Mouse (Mus musculus): ENCODE data around the gene Klf11. TPM values are rescaled to one million over a fixed set of nuclear protein-coding genes. Genes with fewer than 3 reads are reported as not detected.
"Not testable (repeated sequence)": the region's sequence is repeated elsewhere in the genome, so short reads cannot be mapped to it uniquely, and the experiment has no call there.

The Klf11 gene
- polyA plus RNA-seq, 1 experiment = not detected

DNA sequence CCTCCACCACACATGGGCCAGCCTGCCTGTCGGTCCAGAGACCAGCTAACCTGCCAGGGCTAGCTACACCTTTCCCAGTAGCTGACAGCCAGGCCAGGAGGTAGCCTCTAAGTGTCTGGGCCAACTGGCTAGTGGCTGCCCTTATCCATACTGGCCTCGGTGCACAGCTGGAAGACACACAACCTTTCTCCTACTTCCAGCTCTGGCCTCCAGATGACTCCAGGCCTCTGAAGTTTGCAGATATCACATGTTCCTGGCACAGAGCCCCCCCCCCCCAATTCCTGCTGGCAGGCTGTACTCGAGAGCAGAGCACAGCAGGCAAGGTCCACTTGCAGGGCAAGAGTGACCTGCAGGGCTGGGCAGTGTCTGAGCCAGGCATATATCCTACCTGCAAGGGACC is 23.9 kb upstream of the Klf11 start:
- WGBS = 76% methylated on average over 3 of the region's 3 CpGs
- Histone ChIP-seq H3K4me1 (ENCODE audit: control insufficient read depth, insufficient read depth, low read length) (no peaks in the 10 kb centered on the region), H3K27ac (ENCODE audit: insufficient read depth, low read depth, low read length) (no peak overlapping the region), H3K4me3 (ENCODE audit: insufficient read depth, low read depth, low read length) (no peak overlapping the region)
- TF ChIP-seq CTCF (IDR thresholded peaks at IDR 0.05; ENCODE audit: insufficient read depth, low read depth, low read length) (no peak), POLR2A (IDR thresholded peaks at IDR 0.05; ENCODE audit: insufficient read depth, low read depth, low read length) (no peak)

DNA sequence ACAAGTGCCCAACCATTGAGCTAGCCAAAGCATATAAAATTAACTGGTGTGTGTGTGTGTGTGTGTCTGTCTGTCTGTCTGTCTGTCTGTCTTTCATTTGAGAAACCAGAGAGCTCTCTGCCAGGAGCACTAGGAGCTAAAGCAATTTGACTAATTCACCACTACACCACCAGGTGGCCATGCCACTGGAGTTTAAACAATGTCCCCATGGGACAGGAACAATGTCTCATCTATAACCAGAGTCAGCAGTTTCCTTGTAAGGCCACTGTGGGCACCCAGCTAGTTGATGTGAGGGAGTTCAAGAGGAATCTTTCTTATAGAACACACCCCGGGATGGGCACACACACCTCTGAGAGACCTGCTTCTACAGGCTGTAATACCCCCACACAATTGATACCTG is 20.9 kb upstream of the Klf11 start:
- no peak for TF ChIP-seq POLR2A (IDR thresholded peaks at IDR 0.05; ENCODE audit: insufficient read depth, low read depth, low read length)
- TF ChIP-seq CTCF (IDR thresholded peaks at IDR 0.05; ENCODE audit: insufficient read depth, low read depth, low read length) = no peak
- no peak overlapping the region for H3K27ac ChIP-seq (ENCODE audit: insufficient read depth, low read depth, low read length)
- WGBS = 77% methylated on average over 1 of the region's 1 CpGs
- H3K4me3 ChIP-seq (ENCODE audit: insufficient read depth, low read depth, low read length) = no peak overlapping the region
- no peaks in the 10 kb centered on the region for H3K4me1 ChIP-seq (ENCODE audit: control insufficient read depth, insufficient read depth, low read length)

DNA sequence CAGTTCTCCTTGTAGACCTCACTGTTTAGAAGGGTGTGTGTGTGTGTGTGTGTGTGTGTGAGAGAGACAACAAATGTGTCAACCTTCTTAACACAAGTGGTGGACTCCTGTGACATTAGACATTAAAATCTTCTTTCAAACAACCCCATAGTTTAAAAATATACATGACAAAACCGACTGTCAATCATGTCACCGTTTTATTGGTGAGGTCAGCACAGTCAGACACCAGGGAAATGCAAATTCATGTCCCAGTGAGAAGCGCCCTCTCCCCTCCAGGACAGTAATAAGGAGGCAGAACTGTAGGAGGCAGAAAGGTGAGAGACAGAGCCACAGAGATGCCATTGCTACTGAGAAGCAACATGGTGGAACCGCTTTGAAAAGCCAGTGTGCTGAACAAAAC is 18.7 kb upstream of the Klf11 start:
- Histone ChIP-seq H3K27ac (ENCODE audit: insufficient read depth, low read depth, low read length) (no peak overlapping the region), H3K4me1 (ENCODE audit: control insufficient read depth, insufficient read depth, low read length) (no peaks in the 10 kb centered on the region), H3K4me3 (ENCODE audit: insufficient read depth, low read depth, low read length) (no peak overlapping the region)
- 71% methylated on average over 4 of the region's 4 CpGs for WGBS
- TF ChIP-seq CTCF (IDR thresholded peaks at IDR 0.05; ENCODE audit: insufficient read depth, low read depth, low read length) (no peak), POLR2A (IDR thresholded peaks at IDR 0.05; ENCODE audit: insufficient read depth, low read depth, low read length) (no peak)

DNA sequence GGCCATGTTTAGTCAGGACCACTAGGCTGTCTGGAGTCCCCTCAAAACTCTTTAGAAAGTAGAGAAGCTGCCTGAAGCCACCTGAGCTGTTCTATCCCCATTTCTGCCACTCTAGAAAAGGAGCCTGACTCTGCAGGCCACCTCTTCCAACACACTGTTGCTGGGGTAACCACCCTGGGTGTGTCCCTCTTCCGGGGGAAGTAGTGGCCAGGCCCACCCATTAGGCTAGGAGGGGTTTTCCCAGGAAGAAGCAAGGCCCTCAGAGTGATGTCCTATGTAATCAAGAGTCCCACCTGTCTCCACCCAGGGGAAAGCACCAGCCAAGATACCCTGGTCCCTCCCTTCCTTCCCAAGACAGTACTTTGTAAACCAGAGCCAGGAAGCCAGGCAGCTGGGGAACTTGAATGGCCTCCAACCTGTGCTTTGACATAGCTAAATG is 17.3 kb upstream of the Klf11 start:
- 67% methylated on average over 1 of the region's 1 CpGs for WGBS
- TF ChIP-seq POLR2A (IDR thresholded peaks at IDR 0.05; ENCODE audit: insufficient read depth, low read depth, low read length) (no peak), CTCF (IDR thresholded peaks at IDR 0.05; ENCODE audit: insufficient read depth, low read depth, low read length) (no peak)
- H3K27ac ChIP-seq (ENCODE audit: insufficient read depth, low read depth, low read length) = no peak overlapping the region
- H3K4me1 ChIP-seq (ENCODE audit: control insufficient read depth, insufficient read depth, low read length) = no peaks in the 10 kb centered on the region
- no peak overlapping the region for H3K4me3 ChIP-seq (ENCODE audit: insufficient read depth, low read depth, low read length)

DNA sequence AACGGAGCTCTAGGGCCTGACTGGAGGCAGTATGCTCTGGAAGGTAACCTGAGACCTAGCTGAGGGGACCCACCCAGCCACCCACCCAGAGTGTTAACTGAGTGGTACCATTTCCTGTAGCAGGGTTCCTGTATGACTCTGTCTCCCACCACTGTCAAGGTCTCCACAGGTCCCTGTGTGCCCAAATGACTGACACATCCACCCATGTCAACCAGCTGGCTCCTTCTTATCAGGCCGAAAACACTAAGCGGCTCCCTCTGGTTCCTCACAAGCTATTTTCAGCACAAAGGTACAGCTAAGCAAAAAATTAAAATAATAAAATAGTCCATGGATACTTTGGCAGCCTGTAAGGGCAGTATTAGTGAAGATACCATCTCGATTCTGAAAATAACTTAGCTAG is 16.9 kb upstream of the Klf11 start:
- Histone ChIP-seq H3K27ac (ENCODE audit: insufficient read depth, low read depth, low read length) (no peak overlapping the region), H3K4me1 (ENCODE audit: control insufficient read depth, insufficient read depth, low read length) (no peaks in the 10 kb centered on the region), H3K4me3 (ENCODE audit: insufficient read depth, low read depth, low read length) (no peak overlapping the region)
- WGBS = 78% methylated on average over 4 of the region's 4 CpGs
- TF ChIP-seq CTCF (IDR thresholded peaks at IDR 0.05; ENCODE audit: insufficient read depth, low read depth, low read length) (no peak), POLR2A (IDR thresholded peaks at IDR 0.05; ENCODE audit: insufficient read depth, low read depth, low read length) (no peak)

DNA sequence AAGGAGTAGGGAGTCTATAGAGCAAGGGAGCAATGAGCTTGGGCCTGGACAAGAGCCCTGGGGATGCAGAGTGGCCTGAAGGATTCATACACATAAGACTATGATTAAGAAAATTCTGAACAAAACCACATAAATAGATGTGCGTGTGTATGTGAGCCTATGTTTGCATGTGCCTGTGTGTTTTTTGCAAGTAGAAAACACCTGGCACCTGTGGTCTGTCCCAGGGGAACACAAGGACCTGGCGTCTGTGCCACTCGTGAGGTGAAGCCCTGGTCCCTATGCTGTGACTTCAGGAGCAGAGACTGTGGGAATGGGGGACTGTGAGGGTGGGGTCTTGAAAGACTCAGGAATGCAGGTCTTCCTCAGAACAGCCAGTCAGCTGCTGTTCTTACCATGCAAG is 16.4 kb upstream of the Klf11 start:
- Histone ChIP-seq H3K27ac (ENCODE audit: insufficient read depth, low read depth, low read length) (no peak overlapping the region), H3K4me3 (ENCODE audit: insufficient read depth, low read depth, low read length) (no peak overlapping the region), H3K4me1 (ENCODE audit: control insufficient read depth, insufficient read depth, low read length) (no peaks in the 10 kb centered on the region)
- no peak for TF ChIP-seq POLR2A (IDR thresholded peaks at IDR 0.05; ENCODE audit: insufficient read depth, low read depth, low read length)
- TF ChIP-seq CTCF (IDR thresholded peaks at IDR 0.05; ENCODE audit: insufficient read depth, low read depth, low read length) = no peak
- 94% methylated on average over 3 of the region's 3 CpGs for WGBS

DNA sequence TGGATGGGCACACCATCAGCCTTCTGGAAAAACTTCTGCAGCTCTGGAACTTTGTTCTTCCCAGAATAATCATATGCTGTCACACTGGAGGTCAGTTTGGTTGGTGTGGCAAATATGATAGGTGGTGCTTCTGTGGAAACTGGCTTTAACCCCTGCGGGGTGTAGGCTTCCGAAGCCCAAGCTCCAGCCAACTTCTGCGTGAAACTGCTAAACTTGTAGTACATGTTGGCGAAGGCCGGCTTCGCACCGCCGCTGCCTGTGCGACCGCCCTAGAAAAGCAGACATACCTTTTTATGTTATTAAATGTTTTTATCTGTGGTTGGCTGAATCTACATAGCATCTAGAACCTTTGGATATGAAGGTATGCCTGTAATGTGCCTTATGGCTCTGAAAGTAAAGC is 12.3 kb upstream of the Klf11 start:
- H3K27ac ChIP-seq (ENCODE audit: insufficient read depth, low read depth, low read length); H3K4me1 ChIP-seq (ENCODE audit: control insufficient read depth, insufficient read depth, low read length); H3K4me3 ChIP-seq (ENCODE audit: insufficient read depth, low read depth, low read length): not testable (repeated sequence)
- WGBS = 99% methylated on average over 10 of the region's 10 CpGs

DNA sequence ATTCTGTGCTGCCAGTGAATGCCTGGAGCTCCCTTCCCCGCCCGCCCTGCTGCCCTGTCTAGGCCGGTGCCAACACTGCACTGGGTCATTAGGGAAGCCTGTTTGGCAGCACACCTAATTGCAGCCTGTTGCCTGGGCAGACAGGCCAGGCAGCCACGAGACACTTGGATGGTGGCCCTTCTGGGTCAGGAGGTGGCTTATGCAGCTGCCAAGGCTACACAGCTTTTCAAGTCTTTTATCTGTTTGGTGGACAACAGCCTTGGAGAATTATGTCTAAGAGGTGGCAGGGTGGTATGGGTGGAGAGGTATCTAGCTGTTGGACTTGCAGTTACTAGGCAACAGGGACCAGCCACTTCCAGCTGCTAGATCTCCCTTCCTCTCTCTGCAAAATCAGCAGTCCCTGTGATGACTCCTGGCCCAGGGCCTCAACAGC is 8.7 kb upstream of the Klf11 start:
- WGBS = 31% methylated on average over 4 of the region's 4 CpGs
- H3K27ac ChIP-seq (ENCODE audit: insufficient read depth, low read depth, low read length) = no peak overlapping the region
- H3K4me3 ChIP-seq (ENCODE audit: insufficient read depth, low read depth, low read length) = no peak overlapping the region
- TF ChIP-seq CTCF (IDR thresholded peaks at IDR 0.05; ENCODE audit: insufficient read depth, low read depth, low read length) = no peak
- TF ChIP-seq POLR2A (IDR thresholded peaks at IDR 0.05; ENCODE audit: insufficient read depth, low read depth, low read length) = no peak
- peaks cover 8% of the 10 kb centered on the region for H3K4me1 ChIP-seq (ENCODE audit: control insufficient read depth, insufficient read depth, low read length)

DNA sequence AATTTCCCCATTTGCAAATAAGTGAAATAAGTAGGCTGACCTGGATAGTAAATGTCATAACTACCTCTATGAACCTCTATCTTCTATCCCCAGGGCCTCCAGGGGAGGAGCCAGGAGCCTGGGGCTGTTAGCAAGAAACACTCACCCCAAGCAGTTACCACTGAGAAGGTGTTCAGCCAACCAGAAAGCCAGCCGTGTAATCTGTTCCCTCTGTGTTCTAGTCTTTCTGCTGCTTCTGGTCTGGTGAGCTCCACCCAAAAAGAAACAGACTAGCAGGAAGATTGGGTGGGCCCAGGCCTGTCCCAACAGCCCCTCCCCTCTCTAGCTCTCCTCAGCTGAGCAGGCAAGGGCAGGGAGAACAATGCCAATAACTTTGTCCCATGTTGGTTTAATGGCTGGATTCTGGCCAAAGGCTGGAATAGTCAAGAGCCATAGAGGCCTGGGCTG is 6.9 kb upstream of the Klf11 start:
- H3K27ac ChIP-seq (ENCODE audit: insufficient read depth, low read depth, low read length) = no peak overlapping the region
- no peak for TF ChIP-seq POLR2A (IDR thresholded peaks at IDR 0.05; ENCODE audit: insufficient read depth, low read depth, low read length)
- 62% methylated on average over 1 of the region's 1 CpGs for WGBS
- H3K4me3 ChIP-seq (ENCODE audit: insufficient read depth, low read depth, low read length) = no peak overlapping the region
- peaks cover 8% of the 10 kb centered on the region for H3K4me1 ChIP-seq (ENCODE audit: control insufficient read depth, insufficient read depth, low read length)

DNA sequence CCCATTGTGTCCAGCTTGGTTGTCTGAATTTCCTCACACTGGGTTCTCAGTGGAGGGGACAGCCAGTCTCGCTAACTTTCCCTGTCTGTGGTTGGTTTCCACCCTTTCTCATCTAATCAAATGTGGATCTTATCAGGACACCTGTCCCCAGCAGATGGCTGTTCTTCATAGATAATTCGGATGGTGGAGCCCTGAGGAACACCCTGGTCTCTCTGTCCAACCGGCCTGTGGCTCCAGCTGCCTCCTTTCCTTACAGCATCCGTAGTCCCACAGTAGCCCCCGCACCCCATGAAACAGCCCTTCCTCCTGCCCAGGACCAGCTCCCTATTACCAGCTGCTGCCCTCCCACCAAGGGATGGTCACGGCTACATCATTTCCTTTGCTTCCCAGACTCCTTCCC is 5.2 kb upstream of the Klf11 start:
- 95% methylated on average over 6 of the region's 6 CpGs for WGBS
- no peak overlapping the region for H3K4me3 ChIP-seq (ENCODE audit: insufficient read depth, low read depth, low read length)
- no peak overlapping the region for H3K27ac ChIP-seq (ENCODE audit: insufficient read depth, low read depth, low read length)
- H3K4me1 ChIP-seq (ENCODE audit: control insufficient read depth, insufficient read depth, low read length) = peaks cover 13% of the 10 kb centered on the region
- TF ChIP-seq POLR2A (IDR thresholded peaks at IDR 0.05; ENCODE audit: insufficient read depth, low read depth, low read length) (no peak), CTCF (IDR thresholded peaks at IDR 0.05; ENCODE audit: insufficient read depth, low read depth, low read length) (no peak)

Measured in olfactory bulb, adult 2 months (tissue).